Mouse (Mus musculus): ENCODE results near the gene Ddah2. TPM values are rescaled to one million over a fixed set of nuclear protein-coding genes. Genes with fewer than 3 reads are reported as not detected.

Ddah2 gene
- 2.6 to 4.8 TPM (median 4.2 TPM) in 4 replicates for total RNA-seq (2023; ENCODE audit: inconsistent age)

DNA sequence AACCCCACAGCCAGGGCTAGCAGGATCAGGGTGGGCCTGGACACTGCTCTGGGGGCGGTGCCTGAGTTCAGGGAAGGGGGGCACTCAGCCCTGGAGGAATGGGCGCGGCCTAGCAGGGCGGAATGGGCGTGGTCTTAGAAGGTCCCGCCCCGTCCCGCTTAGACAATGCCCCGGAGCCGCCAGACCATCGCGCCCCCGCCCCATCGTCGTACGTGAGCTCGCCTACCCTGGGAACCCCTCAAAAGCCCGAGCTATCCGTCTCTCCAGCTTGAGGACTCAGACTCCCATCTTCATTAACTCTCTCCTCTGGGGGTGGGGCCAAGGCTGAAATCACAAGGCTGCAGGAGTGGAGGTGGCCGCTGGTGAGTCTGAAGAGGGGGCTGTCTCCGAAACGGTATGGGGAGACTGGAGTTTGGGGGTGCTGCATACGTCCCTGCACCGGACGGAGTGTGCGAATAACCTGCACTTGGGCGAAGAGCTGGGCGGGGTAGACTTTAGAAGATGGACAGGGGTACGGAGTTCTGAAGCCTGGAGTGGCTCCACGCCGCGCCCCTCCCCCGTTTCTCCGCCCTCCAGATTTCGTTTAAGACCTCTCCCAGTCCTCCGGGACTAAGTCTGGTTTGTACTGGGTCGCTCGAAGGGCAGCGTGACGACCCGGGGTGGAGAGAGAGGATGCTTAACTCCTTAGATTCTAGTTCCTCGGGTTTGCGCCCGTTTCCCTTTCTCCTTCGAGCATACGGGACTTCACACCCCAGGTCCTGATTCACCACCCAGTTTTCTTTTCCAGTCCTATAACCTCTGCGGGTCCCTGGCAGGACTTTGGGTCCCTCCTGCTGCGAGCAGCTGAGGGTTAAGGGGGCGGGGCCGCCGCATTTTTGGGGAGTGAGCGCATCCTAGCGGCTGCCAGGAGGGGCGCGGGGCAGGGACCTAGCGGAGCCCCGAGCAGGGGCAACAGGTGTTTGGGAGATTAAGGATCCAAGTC is at the start of gene Ddah2:
Gene Ddah2, plus strand, starts transcription at position 125 of the 982 bp plus-strand sequence.

DNA sequence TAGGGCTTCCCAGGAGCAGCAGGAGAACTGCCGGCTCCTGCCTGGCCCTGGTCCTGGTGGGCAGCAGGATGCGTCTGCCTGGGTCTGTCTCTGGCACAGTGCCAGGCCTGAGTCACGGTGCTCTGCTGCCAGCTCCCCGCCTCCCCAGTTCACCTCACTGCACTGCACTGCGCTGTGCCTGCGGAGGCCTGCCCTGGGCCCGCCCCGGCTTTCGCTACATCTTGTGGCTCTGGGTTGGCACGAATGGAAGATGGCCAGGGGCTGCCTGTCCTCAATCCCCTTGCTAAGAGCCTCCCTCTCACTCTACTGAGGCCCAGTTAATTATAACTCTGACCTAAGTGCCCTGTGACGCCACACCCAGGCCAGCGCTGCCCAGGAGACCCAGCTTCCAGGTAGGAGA is 42.5 kb upstream of the Ddah2 start, which contains the start of gene Vwa7:
Gene Vwa7, plus strand, starts transcription at position 204 of the 400 bp plus-strand sequence.

DNA sequence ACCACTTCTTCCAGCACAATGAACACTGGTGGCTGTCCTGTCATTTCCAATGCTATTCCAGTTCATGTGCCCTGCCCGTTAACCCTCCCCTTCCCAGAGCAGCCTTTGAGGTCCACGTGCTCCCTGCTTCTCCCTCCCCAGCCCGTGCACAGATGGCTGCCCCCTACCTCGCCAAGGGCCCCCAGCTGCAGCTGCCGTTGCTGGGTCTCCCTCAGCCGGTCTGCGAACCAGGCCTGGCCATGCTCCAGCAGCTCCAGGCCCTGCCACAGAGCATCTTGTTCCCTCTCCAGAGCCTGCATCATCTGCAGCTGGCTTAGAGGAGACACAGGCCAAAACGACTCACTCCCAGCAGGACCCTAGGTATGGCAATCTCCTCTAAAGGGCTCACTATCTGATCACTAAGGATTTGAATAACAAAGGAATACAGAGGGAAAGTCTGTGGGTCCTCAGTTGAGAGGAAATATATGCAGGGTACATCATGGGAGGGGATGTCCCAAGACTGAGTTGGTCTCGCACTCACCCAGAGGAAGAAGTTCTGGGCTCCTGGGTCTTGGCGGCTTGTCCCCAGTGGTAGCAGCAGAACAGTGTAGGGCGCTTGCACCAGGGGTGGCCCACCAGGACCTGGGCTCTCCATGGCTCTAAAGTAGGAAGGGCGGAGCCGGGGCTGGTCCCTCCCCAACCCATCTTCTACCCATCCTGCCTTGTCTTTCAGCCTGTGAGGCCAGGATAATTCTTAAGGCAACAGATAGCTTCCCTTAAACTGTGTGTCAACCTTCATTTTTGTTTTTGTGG is 31.4 kb upstream of the Ddah2 start, which contains the start of gene Sapcd1:
Gene Sapcd1, minus strand, starts transcription at position 740 of the 792 bp plus-strand sequence.

DNA sequence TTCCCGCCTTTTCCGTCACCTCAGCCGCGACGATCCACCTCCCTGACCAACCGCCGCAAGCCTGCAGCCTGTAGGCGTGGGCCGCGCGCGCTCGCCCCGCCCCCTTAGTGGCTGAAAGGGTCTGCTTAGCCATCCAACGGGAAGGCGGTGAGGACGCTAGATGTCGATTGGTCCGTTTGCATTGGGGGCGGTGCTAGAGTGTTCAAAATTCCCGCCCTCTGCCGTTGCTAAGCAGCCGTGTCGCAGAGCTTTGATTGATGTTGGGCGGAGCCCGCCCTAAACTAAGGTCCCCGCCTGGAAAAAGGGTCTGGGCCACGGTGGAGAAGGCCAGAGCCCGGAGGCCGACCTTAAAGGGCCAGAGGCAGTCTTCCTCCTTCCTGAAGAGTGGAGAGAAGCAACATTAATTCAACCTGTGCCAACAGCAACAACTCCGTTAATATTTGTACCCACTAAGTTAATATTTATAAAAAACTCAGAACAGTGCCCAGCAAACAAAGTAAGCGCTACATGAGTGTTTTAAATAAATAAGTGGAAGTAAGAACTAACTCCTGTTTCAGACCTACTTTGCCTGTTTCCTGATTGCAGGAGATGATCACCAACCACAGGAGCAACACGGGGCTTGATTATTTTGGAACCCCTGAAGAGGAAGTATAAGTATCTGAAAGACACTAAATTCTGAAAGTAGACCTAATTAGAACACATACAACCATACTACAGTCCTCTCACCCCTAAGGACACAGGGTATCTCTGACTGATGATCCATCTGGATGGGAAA is 12.0 kb upstream of the Ddah2 start, which contains the start of gene Msh5:
Gene Msh5, minus strand, starts transcription at position 65 of the 775 bp plus-strand sequence.

DNA sequence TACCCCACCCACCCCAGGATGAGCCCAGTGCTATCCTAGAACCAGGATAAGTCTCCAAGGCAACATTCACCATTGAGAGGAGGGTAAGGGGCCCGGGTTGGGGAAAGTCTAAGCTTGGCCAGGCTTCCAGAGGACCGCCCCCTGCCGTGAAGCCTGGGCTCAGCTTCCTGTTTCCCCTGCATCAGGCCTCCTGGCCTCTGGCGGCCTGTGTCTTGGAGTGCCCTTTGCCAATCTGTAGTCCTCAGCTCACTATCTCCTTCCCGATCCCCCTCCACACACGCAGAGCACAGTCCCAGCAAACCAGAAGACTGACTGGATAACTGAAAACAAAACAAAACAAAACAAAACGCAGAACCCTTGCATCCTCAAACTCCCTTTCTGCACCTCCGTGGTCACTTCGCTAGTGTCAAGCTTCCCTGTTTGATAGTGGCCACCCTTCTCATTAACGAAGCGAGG is 9.2 kb upstream of the Ddah2 start, which contains the start of gene Clic1:
Gene Clic1, plus strand, starts transcription at position 406 of the 456 bp plus-strand sequence.

DNA sequence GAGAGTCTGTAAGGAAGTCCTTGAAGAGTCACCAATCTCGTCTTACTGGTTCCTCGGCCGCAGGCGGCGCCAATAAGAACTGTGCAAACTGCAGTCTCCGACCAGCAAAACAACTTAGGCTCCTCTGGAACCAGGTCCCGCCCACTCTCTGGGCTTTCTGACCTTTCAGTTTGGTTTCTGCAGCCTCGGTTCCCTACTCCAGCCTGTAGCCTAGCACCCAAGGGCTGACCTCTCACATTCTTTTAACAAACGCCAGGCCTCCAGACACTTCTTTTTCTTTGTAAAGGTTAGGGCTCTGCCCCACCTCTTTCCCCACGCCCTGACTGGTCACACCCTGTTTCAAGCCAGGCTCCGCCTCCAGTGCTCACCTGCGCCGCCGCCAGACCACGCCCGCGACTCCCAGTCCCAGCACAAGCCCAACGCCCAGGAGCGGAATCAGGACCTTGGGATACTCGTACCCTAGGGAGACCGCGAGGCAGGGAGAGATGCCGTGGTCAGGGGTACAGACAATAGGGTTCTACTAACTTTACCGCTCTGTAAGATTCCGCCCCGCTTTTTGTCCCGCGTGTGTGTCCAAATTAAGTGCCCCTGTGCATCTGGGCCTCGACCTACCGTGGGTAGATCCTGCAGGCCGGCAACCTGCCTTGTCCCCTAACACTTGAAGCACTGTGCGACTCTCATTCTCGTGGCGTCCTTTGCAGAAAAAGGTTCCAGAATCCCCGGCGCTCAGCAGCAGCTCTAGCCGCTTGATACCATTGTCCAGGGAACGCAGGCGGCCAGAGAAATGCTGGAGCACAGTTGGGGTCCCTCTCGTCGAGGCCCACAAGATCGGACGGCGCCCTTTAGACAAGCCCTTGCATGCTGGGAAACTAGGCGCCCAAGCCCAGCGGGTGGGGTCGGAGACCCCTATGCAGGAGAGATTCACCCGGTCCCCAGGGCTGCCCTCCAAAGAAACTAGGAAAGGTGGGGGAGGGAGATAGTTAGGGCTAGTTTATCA is 6.4 kb downstream of the Ddah2 start, which contains the start of gene Ly6g6c:
Gene Ly6g6c, plus strand, starts transcription at position 438 of the 997 bp plus-strand sequence.

DNA sequence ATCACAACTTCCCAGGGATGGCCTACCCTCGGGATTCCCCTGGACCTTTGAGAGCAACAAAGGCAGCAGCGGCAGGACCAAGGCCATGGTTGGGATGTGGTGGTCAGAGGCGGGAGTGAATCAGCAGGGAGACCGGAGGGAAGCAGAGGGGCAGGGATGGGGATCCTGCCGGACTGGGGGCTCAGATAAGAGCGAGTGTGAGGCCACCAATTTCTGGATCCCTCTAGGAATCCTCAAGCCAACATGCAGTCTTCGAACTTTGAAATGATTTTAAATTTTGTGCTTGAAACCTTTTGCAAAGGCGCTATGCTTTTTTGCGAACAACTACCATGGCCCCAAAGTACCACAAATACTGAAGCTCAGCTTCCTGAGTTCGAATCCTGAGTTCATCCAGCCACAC is 7.2 kb downstream of the Ddah2 start, which contains the start of gene Mpig6b:
Gene Mpig6b, minus strand, starts transcription at position 101 of the 400 bp plus-strand sequence.

DNA sequence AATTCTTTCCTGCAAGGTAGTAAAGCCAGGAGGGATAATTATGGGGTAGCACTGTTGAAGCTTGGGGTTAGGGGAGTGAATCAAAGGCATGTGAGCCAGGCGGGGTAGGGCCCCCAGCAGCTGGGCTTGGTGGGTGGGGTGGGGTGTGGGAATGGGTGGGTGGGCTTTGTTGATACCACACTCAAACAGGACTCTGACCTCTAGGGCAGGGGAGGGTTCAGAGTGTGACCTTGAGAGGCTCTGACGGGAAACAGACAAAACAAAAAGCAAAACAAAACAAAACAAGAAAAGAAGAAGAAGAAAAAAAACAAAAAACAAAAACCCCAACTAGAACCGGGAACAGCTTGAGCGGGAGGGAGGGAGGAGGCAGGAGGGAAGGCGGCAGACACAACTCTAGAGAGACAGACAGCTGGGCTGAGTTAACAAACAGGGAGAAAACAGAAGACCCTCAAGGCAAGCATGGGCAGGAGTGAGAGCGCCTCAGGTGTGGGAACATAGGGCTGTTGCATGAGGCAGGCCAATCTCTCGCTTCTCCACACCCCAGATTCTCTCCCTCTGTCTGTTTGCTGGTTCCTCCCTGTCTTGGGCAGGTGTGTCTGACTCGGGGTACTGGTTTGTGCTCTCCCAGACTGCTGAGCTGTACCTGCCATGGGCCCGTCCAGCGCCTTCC is 17.8 kb downstream of the Ddah2 start, which contains the start of gene Ly6g6e:
Gene Ly6g6e, plus strand, starts transcription at position 396 of the 670 bp plus-strand sequence.

DNA sequence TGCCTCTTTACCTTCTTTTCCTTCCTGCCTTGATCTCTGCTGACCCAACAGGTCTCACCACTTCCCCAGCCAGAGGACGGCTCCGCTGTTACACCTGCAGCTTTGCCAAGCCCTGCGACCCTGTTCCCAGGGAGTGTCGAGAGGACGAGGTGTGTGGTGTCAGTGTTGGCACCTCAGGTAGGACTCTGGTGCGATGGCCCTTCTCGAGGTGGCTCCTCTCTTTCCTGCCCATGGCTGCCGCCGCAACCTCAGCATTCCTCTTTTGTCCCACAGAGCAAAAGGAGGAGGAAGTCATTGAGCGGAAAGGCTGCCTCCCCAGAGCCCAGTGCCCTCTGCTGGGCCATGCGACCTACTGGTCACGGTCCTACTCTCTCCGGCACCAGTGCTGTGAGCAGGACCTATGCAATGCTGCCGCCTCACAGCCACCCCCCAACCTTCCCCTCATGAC is 19.0 kb downstream of the Ddah2 start, which contains the start of gene Ly6g6d:
Gene Ly6g6d, minus strand, starts transcription at position 280 of the 448 bp plus-strand sequence.

DNA sequence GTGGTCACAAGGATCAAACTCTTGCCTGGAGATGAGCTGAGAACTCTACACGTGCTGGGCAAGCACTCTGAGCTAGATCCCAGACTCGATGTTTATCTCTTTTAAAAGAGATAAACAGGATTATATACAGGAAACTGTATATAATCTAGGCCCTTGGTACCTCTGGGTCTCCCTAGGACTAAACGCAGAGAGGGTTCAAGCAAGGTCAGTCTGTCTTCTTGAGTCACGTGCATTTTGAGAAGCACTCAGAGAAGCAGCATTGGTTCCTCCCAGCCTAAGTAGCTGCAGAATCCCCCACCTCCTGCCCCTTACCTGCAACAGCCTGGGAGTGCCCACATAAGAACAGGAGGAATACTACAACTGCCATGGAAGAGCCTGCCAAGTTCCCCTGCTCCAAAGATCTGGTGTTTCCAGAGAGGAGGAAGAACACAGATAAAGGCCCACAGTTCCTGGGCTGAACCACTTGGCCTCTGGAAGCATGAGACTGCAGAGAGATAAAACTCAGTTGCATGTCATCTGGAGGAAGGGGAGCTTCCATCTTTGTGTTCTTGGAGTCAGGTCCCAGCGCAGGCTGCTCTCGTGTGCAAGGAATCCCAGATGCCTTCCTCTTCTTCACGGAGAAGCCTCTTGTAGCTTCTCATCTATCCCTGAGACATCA is 26.5 kb downstream of the Ddah2 start, which contains the start of gene Ly6g6f:
Gene Ly6g6f, minus strand, starts transcription at position 403 of the 658 bp plus-strand sequence.

DNA sequence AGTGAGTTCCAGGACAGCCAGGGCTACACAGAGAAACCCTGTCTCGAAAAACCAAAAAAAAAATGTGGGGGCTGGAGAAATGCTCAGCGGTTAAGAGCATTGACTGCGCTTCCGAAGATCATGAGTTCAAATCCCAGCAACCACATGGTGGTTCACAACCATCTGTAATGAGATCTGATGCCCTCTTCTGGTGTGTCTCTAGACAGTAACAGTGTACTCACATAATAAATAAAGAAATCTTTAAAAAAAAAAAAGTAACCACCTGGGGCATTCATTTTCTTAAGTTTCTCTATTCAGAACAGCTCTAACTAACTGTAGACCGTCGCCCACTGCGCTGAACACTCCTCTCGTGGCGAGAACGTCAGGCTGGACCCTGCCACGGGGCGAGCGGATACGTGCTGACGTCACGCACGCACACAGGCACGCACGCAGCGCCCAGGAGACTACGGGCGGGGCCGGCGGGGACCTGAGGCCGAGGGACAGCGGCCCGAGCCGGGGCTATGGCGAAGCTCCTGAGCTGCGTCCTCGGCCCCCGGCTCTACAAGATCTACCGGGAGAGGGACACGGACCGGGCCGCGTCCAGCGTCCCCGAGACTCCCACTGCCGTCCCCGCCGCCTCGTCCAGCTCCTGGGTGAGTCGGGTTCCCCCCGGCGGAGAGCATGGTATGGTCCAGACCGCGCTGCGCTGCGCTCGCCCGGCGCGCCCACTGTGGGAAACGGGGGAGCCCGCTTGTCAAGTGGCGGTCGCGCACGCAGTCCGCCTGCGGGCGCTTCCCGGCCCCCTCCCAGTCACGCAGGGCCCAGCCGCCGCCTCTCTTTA is 30.2 kb downstream of the Ddah2 start, which contains the start of gene Abhd16a:
Gene Abhd16a, plus strand, starts transcription at position 439 of the 820 bp plus-strand sequence.

DNA sequence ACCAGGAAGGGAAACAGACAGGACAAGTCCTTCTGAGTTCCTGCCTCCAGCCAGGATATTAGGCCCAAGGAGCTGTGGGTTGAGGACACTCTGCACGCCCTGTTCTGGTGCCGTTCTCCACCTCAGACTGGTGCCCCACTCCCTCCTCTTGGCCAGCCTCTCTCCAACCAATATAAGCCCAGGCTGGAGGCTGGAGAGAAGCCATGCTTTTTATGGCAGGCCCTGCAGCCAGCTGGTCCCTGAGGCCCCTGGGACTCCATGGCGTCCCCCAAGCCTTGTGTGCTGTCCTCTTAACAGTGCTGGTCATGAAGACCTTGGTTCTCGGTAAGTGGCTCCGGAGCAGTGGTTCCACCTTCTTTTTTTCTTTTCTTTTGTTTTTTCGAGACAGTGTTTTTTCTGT is 49.3 kb downstream of the Ddah2 start, which contains the start of gene Ly6g5c:
Gene Ly6g5c, plus strand, starts transcription at position 183 of the 400 bp plus-strand sequence.

Other genes with a start within 250 kb of the Ddah2 start
- 60.8 to 71.7 TPM (median 69.2 TPM) in 4 replicates for gene Stk19, start 222.1 kb upstream of the Ddah2 start, total RNA-seq (2023; ENCODE audit: inconsistent age)
- gene Dxo, start 222.0 kb upstream of the Ddah2 start, total RNA-seq (2023; ENCODE audit: inconsistent age): 75.3 to 85.7 TPM (median 83.7 TPM) in 4 replicates
- gene Skiv2l, start 208.8 kb upstream of the Ddah2 start, total RNA-seq (2023; ENCODE audit: inconsistent age): 102 to 123 TPM (median 110 TPM) in 4 replicates
- gene Nelfe, start 208.6 kb upstream of the Ddah2 start, total RNA-seq (2023; ENCODE audit: inconsistent age): 33.5 to 41.3 TPM (median 38.0 TPM) in 4 replicates
- gene Cfb, start 196.5 kb upstream of the Ddah2 start, total RNA-seq (2023; ENCODE audit: inconsistent age): 0.54 TPM in 1 of 4 replicates, not detected in the others
- 11.1 to 11.4 TPM (median 11.2 TPM) in 4 replicates for gene Zbtb12, start 179.6 kb upstream of the Ddah2 start, total RNA-seq (2023; ENCODE audit: inconsistent age)
- gene Gm20547, start 177.0 kb upstream of the Ddah2 start, total RNA-seq (2023; ENCODE audit: inconsistent age): 0.27 TPM in 1 of 4 replicates, not detected in the others
- gene C2, start 160.8 kb upstream of the Ddah2 start, total RNA-seq (2023; ENCODE audit: inconsistent age): 1.8 to 3.4 TPM (median 2.8 TPM) in 4 replicates
- gene Ehmt2, start 160.6 kb upstream of the Ddah2 start, total RNA-seq (2023; ENCODE audit: inconsistent age): 152 to 164 TPM (median 157 TPM) in 4 replicates
- not detected in 4 replicates for gene Slc44a4, start 144.6 kb upstream of the Ddah2 start, total RNA-seq (2023; ENCODE audit: inconsistent age)
- 94.9 to 102 TPM (median 98.6 TPM) in 4 replicates for gene Neu1, start 127.8 kb upstream of the Ddah2 start, total RNA-seq (2023; ENCODE audit: inconsistent age)
- gene Hspa1b, start 99.8 kb upstream of the Ddah2 start, total RNA-seq (2023; ENCODE audit: inconsistent age): 17.8 to 62.2 TPM (median 28.7 TPM) in 4 replicates
- not detected in 4 replicates for gene Gm20481, start 89.1 kb upstream of the Ddah2 start, total RNA-seq (2023; ENCODE audit: inconsistent age)
- gene Hspa1a, start 86.9 kb upstream of the Ddah2 start, total RNA-seq (2023; ENCODE audit: inconsistent age): 10.4 to 29.3 TPM (median 20.1 TPM) in 4 replicates
- 0.21 to 0.38 TPM in 2 of 4 replicates, not detected in the others for gene Hspa1l, start 86.3 kb upstream of the Ddah2 start, total RNA-seq (2023; ENCODE audit: inconsistent age)
- gene Lsm2, start 77.2 kb upstream of the Ddah2 start, total RNA-seq (2023; ENCODE audit: inconsistent age): 30.0 to 37.2 TPM (median 32.0 TPM) in 4 replicates
- 269 to 300 TPM (median 290 TPM) in 4 replicates for gene Vars, start 58.0 kb upstream of the Ddah2 start, total RNA-seq (2023; ENCODE audit: inconsistent age)
- 0.16 to 0.54 TPM (median 0.25 TPM) in 4 replicates for gene Vwa7, start 42.5 kb upstream of the Ddah2 start, total RNA-seq (2023; ENCODE audit: inconsistent age)
- 3.4 to 6.4 TPM (median 4.6 TPM) in 4 replicates for gene Sapcd1, start 31.0 kb upstream of the Ddah2 start, total RNA-seq (2023; ENCODE audit: inconsistent age)
- gene Msh5, start 12.3 kb upstream of the Ddah2 start, total RNA-seq (2023; ENCODE audit: inconsistent age): 6.1 to 10.5 TPM (median 9.2 TPM) in 4 replicates
- gene Clic1, start 9.1 kb upstream of the Ddah2 start, total RNA-seq (2023; ENCODE audit: inconsistent age): 196 to 218 TPM (median 210 TPM) in 4 replicates
- not detected in 4 replicates for gene Ly6g6c, start 6.4 kb downstream of the Ddah2 start, total RNA-seq (2023; ENCODE audit: inconsistent age)
- 0.45 TPM in 1 of 4 replicates, not detected in the others for gene Mpig6b, start 7.1 kb downstream of the Ddah2 start, total RNA-seq (2023; ENCODE audit: inconsistent age)
- gene Ly6g6e, start 17.9 kb downstream of the Ddah2 start, total RNA-seq (2023; ENCODE audit: inconsistent age): not detected in 4 replicates
- not detected in 4 replicates for gene Ly6g6d, start 19.0 kb downstream of the Ddah2 start, total RNA-seq (2023; ENCODE audit: inconsistent age)
- not detected in 4 replicates for gene Ly6g6f, start 26.6 kb downstream of the Ddah2 start, total RNA-seq (2023; ENCODE audit: inconsistent age)
- gene Abhd16a, start 30.2 kb downstream of the Ddah2 start, total RNA-seq (2023; ENCODE audit: inconsistent age): 76.3 to 80.8 TPM (median 77.2 TPM) in 4 replicates
- gene Ly6g5c, start 49.2 kb downstream of the Ddah2 start, total RNA-seq (2023; ENCODE audit: inconsistent age): not detected in 4 replicates
- 0.93 to 1.6 TPM (median 1.2 TPM) in 4 replicates for gene Ly6g5b, start 56.4 kb downstream of the Ddah2 start, total RNA-seq (2023; ENCODE audit: inconsistent age)
- gene Gpank1, start 62.4 kb downstream of the Ddah2 start, total RNA-seq (2023; ENCODE audit: inconsistent age): 24.7 to 31.8 TPM (median 30.3 TPM) in 4 replicates
- 121 to 143 TPM (median 135 TPM) in 4 replicates for gene Csnk2b, start 63.0 kb downstream of the Ddah2 start, total RNA-seq (2023; ENCODE audit: inconsistent age)
- 10.6 to 19.4 TPM (median 13.7 TPM) in 4 replicates for gene D17H6S53E, start 67.3 kb downstream of the Ddah2 start, total RNA-seq (2023; ENCODE audit: inconsistent age)
- gene Apom, start 73.0 kb downstream of the Ddah2 start, total RNA-seq (2023; ENCODE audit: inconsistent age): 0.51 to 2.8 TPM (median 0.69 TPM) in 3 of 4 replicates, not detected in the other
- gene Bag6, start 76.1 kb downstream of the Ddah2 start, total RNA-seq (2023; ENCODE audit: inconsistent age): 446 to 480 TPM (median 464 TPM) in 4 replicates
- 328 to 347 TPM (median 341 TPM) in 4 replicates for gene Prrc2a, start 105.9 kb downstream of the Ddah2 start, total RNA-seq (2023; ENCODE audit: inconsistent age)
- 4.4 to 9.9 TPM (median 8.0 TPM) in 4 replicates for gene Aif1, start 117.0 kb downstream of the Ddah2 start, total RNA-seq (2023; ENCODE audit: inconsistent age)
- gene Lst1, start 129.4 kb downstream of the Ddah2 start, total RNA-seq (2023; ENCODE audit: inconsistent age): 38.1 to 43.3 TPM (median 40.2 TPM) in 4 replicates
- 564 to 668 TPM (median 599 TPM) in 4 replicates for gene Ltb, start 135.4 kb downstream of the Ddah2 start, total RNA-seq (2023; ENCODE audit: inconsistent age)
- gene Tnf, start 143.0 kb downstream of the Ddah2 start, total RNA-seq (2023; ENCODE audit: inconsistent age): 9.9 to 12.7 TPM (median 11.2 TPM) in 4 replicates
- 31.8 to 44.1 TPM (median 36.1 TPM) in 4 replicates for gene Lta, start 146.3 kb downstream of the Ddah2 start, total RNA-seq (2023; ENCODE audit: inconsistent age)
- not detected in 4 replicates for gene Gm16181, start 161.8 kb downstream of the Ddah2 start, total RNA-seq (2023; ENCODE audit: inconsistent age)
- 1.6 to 2.5 TPM (median 2.1 TPM) in 4 replicates for gene Atp6v1g2, start 174.6 kb downstream of the Ddah2 start, total RNA-seq (2023; ENCODE audit: inconsistent age)
- 13.3 to 15.9 TPM (median 13.7 TPM) in 4 replicates for gene Nfkbil1, start 176.8 kb downstream of the Ddah2 start, total RNA-seq (2023; ENCODE audit: inconsistent age)
- 432 to 470 TPM (median 447 TPM) in 4 replicates for gene Ddx39b, start 182.7 kb downstream of the Ddah2 start, total RNA-seq (2023; ENCODE audit: inconsistent age)
- gene H2-D1, start 203.7 kb downstream of the Ddah2 start, total RNA-seq (2023; ENCODE audit: inconsistent age): 1,753 to 1,919 TPM (median 1,880 TPM) in 4 replicates